Mouse (Mus musculus) urinary bladder, adult 2 months (tissue): ENCODE results near the gene Lsamp. TPM values are rescaled to one million over a fixed set of nuclear protein-coding genes. Genes with fewer than 3 reads are reported as not detected.

Source experiments
- DNase-seq: peaks from one replicate; pipeline ENCODE4 v3.0.0; 2022; ENCODE audit warnings: low spot score
- polyA plus RNA-seq: library from polyadenylated mRNA; depleted of rRNA; stranded (reverse); fragments of >200 nt; gene quantifications from 2 replicates; pipeline ENCODE4 v1.2.3, GENCODE M21; 2012

Gene Lsamp
- polyA plus RNA-seq, 1 experiment: 4.7 TPM

DNA sequence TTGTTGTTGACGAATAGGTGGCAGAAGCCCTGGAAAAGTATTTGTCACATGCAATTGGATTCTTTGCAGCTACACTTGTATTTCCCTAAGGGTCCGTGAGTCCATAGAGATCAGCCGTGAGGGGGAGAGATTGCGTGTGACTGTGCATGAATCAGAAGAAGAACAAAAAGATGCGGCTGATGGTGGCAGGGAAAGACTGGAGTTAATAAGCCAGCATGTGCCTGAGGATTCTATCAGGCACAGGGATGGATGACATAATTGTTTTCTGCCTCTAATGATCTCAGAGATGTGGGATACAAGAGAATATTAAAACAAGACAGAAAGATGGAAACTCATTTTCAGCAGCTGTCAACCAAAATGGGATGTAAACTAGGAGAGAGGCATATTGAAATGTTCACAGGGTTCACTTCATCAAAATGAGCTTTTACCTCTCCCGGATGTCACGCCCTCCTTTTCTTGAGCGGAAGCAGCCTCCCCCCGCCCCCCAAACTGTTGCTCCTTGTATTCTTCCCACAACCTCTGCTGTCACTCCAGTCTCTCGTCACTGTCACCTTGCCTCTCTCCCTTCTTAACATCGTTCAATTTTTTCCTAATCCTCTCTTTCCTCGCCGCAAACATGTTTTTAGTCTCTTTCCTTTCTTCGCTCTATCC, 2205.4 kb downstream of the Lsamp start:
- no peak for DNase-seq

DNA sequence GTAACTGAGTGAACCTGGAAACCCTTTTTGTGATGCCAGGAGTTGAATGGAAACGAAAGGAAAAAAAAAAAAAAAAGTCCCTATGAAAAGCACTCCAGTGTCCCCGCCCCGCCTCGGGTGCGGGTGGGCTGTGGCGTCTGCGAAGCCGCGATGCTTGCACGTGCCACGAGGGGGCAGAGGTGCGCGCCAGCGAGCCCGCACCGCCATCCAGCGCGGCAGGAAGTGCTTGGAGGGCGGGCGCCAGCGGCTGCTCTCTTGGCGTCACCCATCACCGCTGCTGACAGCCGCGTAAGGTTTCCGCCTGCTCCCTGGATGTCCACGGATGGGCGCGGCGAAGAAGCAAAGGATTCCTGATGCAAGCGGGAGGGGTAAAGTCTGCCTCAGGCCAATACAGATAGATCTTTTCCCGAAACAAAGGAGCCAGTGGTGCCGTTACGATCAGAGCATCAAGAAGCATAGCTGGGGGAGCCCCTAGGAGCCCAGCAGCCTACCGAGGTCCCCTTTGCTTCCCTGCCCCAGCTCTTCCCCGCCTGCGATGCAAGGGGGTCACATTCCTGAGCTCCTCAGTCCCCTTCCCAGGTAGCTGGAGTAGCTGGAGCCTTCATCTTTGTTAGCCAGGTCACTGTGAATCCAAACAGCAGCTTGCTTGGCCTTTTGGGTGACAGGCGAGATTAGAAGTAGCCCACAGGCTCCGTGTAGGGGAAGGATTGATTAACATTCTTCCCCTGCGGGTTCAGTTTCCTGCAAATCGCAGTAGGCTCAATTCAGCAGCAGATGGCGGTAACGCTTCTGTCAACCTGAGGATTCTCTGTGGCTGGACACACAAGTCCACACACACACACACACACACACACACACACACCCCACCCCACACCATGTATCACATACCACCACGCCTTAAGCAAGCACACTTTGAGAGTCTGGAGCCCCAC, 2206.2 kb downstream of the Lsamp start:
- peak; percentile 65 for DNase-seq
